Mouse (Mus musculus) stomach, embryonic 16.5 days (tissue): ENCODE measurements at regions not wholly inside any gene's neighbourhood (a gene's known extent, or its start where the extent isn't known, plus 50 kb on each side); places are given as distances from the start of the nearest gene placed in this dataset.
"Not testable (repeated sequence)": the region's sequence is repeated elsewhere in the genome, so short reads cannot be mapped to it uniquely, and the experiment has no call there.

Experiments used
- ATAC-seq: fragments of 200-750 bp; cut with Nextera tagmentation; 2 replicates; pipeline ENCODE4 v1.8.0; 2017; ENCODE audit warnings: moderate number of reproducible peaks, moderate TSS enrichment; ENCODE audit not compliant: insufficient read depth, low FRiP score
- H3K27ac ChIP-seq: fragments of 300-500 bp; sonication (generic); 2 replicates; pipeline ENCODE4 v1.5.1; 2014; ENCODE audit warnings: low read length
- H3K27me3 ChIP-seq: fragments of 300-500 bp; sonication (generic); 2 replicates; pipeline ENCODE4 v1.6.1; 2014; ENCODE audit warnings: low read length, control low read depth, mixed read lengths; ENCODE audit not compliant: control insufficient read depth, insufficient read depth
- H3K36me3 ChIP-seq: fragments of 300-500 bp; sonication (generic); 2 replicates; pipeline ENCODE4 v1.6.1; 2014; ENCODE audit warnings: low read length; ENCODE audit not compliant: control insufficient read depth, insufficient read depth
- H3K4me1 ChIP-seq: fragments of 300-500 bp; sonication (generic); 2 replicates; pipeline ENCODE4 v1.6.1; 2014; ENCODE audit warnings: low read length, control low read depth, mixed read lengths; ENCODE audit not compliant: control insufficient read depth, insufficient read depth
- H3K4me2 ChIP-seq: fragments of 300-500 bp; sonication (generic); 2 replicates; pipeline ENCODE4 v1.6.1; 2014; ENCODE audit warnings: low read depth, low read length, mixed read lengths
- H3K4me3 ChIP-seq: fragments of 300-500 bp; sonication (generic); replicated peaks from 2 replicates; pipeline ENCODE4 v1.5.1; 2014; ENCODE audit warnings: mild to moderate bottlenecking, low read length
- H3K9ac ChIP-seq: fragments of 300-500 bp; sonication (generic); 2 replicates; pipeline ENCODE4 v1.6.1; 2014; ENCODE audit warnings: low read length
- H3K9me3 ChIP-seq: fragments of 300-500 bp; sonication (generic); replicated peaks from 2 replicates; pipeline ENCODE4 v1.6.1; 2016; ENCODE audit warnings: low read length, control low read depth; ENCODE audit not compliant: control insufficient read depth
- WGBS: fragments of 180-500 bp; shearing (Covaris S2); extraction: QIAGEN DNeasy Blood & Tissue Kit; methylation state at CpG from one replicate; pipeline ENCODE4 v1.1.7; 2014; 5-methylcytosine and 5-hydroxymethylcytosine counted together

DNA sequence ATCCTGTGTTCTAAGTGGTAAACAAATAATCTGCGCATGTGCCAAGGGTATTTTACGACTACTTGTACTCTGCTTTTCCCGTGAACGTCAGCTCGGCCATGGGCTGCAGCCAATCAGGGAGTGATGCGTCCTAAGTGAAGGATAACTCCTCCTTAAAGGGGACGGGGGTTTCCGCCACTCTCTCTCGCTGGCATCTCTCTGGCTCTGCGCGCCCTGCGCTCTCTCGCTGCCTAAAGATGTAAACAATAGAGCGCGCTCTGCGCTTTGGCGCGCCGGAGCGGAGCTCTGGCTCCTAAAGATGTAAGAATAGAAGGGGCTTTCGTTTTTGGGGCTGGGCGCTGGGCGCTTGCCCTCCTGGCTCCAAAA lies 137.7 kb downstream of the Zfp619 start:
- H3K36me3 ChIP-seq, H3K27me3 ChIP-seq, H3K4me1 ChIP-seq, H3K9me3 ChIP-seq: not testable (repeated sequence)
- peak overlapping the region; percentile 67 for H3K9ac ChIP-seq
- H3K4me2 ChIP-seq: peak overlapping the region; percentile 68
- 28% methylated on average over 20 of the region's 23 CpGs for WGBS
- peak; percentile 12; the same call in 1 of the 2 replicates for ATAC-seq
- H3K27ac ChIP-seq: peak overlapping the region; percentile 52; the same call in 1 of the 2 replicates
- H3K4me3 ChIP-seq: peak overlapping the region; percentile 47

DNA sequence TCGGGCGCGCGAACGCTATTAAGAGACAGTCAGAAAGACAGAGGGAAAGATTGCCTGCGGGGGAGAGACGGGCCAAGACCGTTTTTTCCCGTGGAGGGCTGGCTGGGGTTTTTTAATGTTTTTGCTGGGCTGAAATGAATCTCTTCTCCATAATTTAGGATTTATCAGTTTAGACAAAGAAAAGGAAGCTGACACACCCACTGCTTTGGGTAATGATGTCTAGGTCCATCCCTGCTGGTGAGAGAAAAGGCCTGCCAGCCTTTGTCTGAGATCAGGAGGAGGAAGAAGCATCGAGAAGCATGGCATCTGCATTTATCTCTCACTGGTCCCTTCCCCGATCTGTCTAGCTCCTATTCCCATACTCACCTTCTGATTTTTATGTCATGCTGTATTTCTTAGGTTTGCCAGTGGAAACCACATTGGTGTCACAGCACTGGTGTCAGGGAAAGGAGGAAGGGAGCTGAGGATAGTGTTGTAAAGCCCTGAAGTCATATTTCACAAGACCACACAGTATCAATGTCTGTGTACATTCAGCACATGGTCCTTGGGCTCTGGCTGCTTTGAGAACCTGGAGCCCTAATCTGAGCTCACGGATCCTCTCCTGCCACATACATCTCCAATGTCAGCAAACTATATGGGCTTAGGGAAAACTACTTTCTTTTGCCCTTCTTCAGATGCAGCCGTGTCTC lies 138.3 kb downstream of the Zfp619 start:
- Histone ChIP-seq H3K27ac (peak overlapping the region; percentile 52), H3K36me3 (no peaks in the 10 kb centered on the region), H3K9ac (peak overlapping the region; percentile 67), H3K27me3 (no peaks in the 10 kb centered on the region), H3K9me3 (no peaks in the 10 kb centered on the region), H3K4me3 (peak overlapping the region; percentile 47), H3K4me2 (peak overlapping the region; percentile 68), H3K4me1 (no peaks in the 10 kb centered on the region)
- 31% methylated on average over 13 of the region's 13 CpGs for WGBS
- ATAC-seq: no peak

DNA sequence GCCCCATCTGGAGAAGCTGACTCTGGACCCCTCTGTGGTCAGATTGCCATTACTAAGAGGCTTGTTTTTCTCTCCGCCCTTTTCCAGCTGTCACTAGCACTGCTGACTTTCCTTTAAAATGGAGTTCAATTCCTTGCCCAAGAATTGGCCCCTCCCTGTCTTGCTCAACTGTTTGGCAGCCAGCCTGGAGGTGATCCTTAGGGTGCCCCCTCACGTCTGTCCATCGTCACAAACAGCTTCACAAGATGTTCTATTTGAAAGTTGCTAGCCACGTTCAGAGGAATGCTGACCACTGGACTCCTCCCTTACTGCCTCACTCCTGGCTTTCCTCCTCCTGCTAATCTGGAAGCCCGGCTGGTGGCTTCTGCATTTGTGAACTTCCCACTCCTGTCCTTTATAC lies 142.0 kb downstream of the Zfp619 start:
- Histone ChIP-seq H3K27ac (no peak overlapping the region), H3K4me2 (no peak overlapping the region), H3K9ac (0 out of 2 replicates have a peak overlapping the region, but pooled peaks have one; percentile 10), H3K4me1 (no peaks in the 10 kb centered on the region), H3K27me3 (no peaks in the 10 kb centered on the region), H3K9me3 (no peaks in the 10 kb centered on the region), H3K36me3 (no peaks in the 10 kb centered on the region), H3K4me3 (no peak overlapping the region)
- no peak for ATAC-seq
- WGBS: 20% methylated on average over 5 of the region's 5 CpGs

DNA sequence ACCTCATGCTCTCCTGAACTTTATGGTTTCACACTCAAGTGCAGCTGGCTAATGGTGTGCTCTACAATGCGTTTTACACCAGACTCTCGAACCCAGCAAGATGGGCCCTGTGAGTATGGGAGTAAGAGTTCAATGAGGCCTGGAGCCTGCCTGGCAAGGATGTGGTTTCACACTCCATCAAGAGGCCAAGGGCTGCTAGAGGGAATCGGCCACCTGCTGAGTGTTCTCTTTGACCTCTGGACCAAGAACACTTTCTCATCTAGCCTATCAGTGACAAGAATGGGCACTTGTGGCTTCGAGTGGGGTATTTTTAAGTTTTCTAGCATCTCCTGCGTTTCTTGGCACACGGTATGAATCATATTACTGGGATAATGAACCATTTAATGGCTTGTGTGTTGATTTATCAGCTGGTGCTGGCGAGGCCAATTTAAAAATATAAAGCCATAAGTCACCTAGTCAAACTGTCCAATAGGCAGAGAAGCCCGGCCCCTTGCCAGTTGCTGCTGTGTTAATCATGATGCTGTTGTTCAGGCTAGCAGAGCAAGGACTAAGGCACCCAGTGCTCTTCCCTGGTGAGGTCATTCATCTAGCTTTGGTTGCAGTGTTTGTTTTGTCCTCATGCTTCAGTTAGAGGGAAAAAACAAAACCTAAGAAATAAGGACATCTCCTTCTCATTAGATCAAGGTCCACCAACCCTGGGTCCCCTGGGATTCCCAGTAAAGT lies 157.7 kb downstream of the Zfp619 start:
- H3K4me3 ChIP-seq: no peak overlapping the region
- no peak overlapping the region for H3K4me2 ChIP-seq
- no peak overlapping the region for H3K27ac ChIP-seq
- 69% methylated on average over 8 of the region's 8 CpGs for whole genome bisulfite sequencing
- H3K9me3 ChIP-seq: no peaks in the 10 kb centered on the region
- no peaks in the 10 kb centered on the region for H3K27me3 ChIP-seq
- H3K9ac ChIP-seq: no peak overlapping the region
- H3K36me3 ChIP-seq: no peaks in the 10 kb centered on the region
- H3K4me1 ChIP-seq: no peaks in the 10 kb centered on the region
- ATAC-seq: no peak

DNA sequence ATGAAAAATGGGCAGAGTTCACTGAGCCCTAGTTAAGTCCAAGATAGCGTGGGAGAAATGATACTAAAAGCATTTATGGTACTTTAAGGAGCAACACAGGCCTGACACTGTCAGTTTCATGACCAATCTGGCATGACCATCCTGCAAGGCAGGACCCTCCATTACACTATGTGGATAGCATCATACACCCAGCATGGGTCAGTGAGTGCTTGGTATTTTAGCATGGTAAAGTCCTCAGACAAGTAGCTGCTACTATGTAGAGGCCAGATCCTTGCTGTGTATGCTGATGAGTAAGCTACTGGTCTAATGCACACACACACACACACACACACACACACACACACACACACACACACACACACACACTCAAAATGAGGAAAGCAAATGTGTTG lies 158.3 kb downstream of the Zfp619 start:
- no peaks in the 10 kb centered on the region for H3K9me3 ChIP-seq
- no peak overlapping the region for H3K4me2 ChIP-seq
- 74% methylated on average over 1 of the region's 1 CpGs for WGBS
- ATAC-seq: no peak
- H3K27ac ChIP-seq: no peak overlapping the region
- no peaks in the 10 kb centered on the region for H3K27me3 ChIP-seq
- no peak overlapping the region for H3K4me3 ChIP-seq
- no peak overlapping the region for H3K9ac ChIP-seq
- H3K36me3 ChIP-seq: no peaks in the 10 kb centered on the region
- H3K4me1 ChIP-seq: no peaks in the 10 kb centered on the region

DNA sequence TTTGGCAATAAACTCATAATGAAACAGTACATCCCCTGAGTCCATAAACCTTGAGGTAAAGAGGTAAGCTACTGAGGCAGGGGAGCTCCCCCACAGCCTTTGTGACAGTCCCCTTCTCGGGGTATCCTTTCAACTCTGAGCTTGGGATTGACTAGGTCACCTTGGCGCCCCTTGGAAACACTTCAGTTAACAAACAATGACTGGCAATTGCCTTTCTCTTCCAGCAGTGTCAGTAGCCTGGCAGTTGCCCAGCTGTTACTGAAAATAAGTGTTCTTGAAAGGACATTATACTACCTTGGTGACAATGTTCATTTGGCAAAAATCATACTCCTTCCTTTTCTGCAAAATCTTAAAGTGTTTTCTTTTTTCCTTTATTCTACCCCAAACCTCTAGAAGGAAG lies 162.8 kb downstream of the Zfp619 start:
- ATAC-seq: no peak
- no peak overlapping the region for H3K4me2 ChIP-seq
- no peaks in the 10 kb centered on the region for H3K9me3 ChIP-seq
- H3K36me3 ChIP-seq: no peaks in the 10 kb centered on the region
- no peaks in the 10 kb centered on the region for H3K27me3 ChIP-seq
- H3K9ac ChIP-seq: no peak overlapping the region
- no peak overlapping the region for H3K4me3 ChIP-seq
- no peaks in the 10 kb centered on the region for H3K4me1 ChIP-seq
- WGBS: 42% methylated on average over 2 of the region's 2 CpGs
- no peak overlapping the region for H3K27ac ChIP-seq

DNA sequence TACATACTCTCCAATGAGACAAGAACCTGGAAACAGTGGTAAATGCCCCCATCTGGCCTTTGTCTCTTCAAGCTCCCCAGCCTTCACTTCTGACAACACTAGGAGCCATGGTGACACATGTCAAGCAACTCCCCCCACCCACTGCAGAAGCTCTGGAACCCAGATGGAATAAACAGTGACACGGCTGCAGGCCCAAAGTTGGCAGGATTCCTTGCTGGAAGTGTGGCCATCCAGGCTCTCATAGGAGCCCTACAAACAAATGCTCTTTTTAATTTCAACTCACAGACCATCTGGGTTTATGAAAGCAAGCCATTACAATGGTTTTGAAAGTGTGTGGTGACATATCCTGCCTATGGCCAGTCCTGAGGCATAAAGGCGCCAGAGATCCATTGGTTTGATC lies 179.0 kb downstream of the Zfp619 start:
- no peak for ATAC-seq
- H3K4me2 ChIP-seq: no peak overlapping the region

DNA sequence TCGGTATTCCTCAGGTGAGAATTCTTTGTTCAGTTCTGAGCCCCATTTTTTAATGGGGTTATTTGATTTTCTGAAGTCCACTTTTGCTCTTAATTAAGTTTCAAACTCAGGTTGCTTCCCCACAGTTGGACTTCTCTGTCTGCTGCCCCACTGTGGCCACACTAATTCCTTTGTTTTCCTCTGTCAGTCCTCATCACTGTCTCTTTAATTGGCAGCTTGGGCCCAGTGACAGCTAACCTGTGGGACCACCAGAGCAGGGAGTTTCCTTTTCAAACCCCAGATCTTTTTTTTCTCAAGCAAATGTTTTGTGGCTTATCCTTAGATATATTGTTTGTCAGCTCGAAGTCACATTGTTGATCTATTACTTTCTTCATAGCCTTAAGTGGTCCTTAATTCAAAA lies 183.9 kb downstream of the Zfp619 start:
- no peaks in the 10 kb centered on the region for H3K9me3 ChIP-seq
- H3K4me3 ChIP-seq: no peak overlapping the region
- H3K4me1 ChIP-seq: no peaks in the 10 kb centered on the region
- no peaks in the 10 kb centered on the region for H3K36me3 ChIP-seq
- no peak for ATAC-seq
- H3K4me2 ChIP-seq: no peak overlapping the region
- no peaks in the 10 kb centered on the region for H3K27me3 ChIP-seq
- H3K9ac ChIP-seq: no peak overlapping the region
- H3K27ac ChIP-seq: no peak overlapping the region
- WGBS: 72% methylated on average over 2 of the region's 2 CpGs

More for the DNA sequence above, 179.0 kb downstream of the Zfp619 start:
- no peaks in the 10 kb centered on the region for H3K9me3 ChIP-seq
- no peak overlapping the region for H3K9ac ChIP-seq
- 70% methylated on average over 2 of the region's 2 CpGs for WGBS
- H3K4me1 ChIP-seq: no peaks in the 10 kb centered on the region
- no peaks in the 10 kb centered on the region for H3K27me3 ChIP-seq
- H3K4me3 ChIP-seq: no peak overlapping the region
- H3K36me3 ChIP-seq: no peaks in the 10 kb centered on the region
- no peak overlapping the region for H3K27ac ChIP-seq

DNA sequence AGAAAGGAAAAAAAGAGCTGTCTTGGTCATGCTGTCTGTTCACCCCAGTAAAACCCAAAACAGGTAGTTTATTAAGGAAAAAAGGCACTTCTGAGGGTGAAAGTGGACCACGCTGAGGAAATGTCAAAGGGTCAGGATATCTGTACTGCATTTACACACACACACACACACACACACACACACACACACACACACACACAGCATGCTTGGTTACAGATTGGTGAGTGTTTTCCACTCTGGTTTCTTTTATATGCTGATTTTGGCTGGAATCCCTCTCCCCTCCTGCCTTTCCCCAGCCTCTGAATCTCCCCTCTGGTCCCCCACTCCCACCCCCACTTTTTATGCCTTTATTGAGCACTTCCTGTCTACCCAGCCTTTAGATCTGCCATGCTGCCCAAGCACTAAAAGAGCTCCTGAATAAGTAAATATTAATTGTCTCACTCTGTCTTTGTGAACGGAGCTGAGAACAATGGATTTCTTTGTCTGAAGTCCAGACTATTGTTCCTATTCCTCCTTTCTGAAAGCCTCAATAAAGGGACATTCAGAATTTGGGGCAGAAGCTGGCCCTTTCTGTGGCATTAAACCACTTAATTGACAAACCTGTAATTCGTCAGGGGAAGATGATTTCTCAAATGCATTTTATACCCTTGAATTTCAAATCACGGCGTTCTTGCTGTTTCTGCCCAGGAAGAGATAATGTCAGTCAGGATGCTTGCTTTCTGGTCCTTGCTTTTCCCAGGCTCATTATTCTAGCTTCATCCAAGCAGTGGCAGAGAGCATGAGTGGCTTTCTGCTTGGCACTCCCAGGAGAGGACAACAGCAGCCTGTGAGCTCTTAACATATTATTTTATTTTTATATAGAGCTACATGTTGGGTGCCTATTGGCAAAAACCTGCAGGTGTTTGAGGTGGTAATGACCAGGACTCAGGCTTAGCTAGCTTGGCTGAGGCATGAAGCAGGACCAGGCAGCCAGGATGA lies 187.8 kb downstream of the Zfp619 start:
- Histone ChIP-seq H3K27ac (no peak overlapping the region), H3K4me3 (no peak overlapping the region), H3K9me3 (no peaks in the 10 kb centered on the region), H3K36me3 (no peaks in the 10 kb centered on the region), H3K4me2 (no peak overlapping the region), H3K9ac (no peak overlapping the region), H3K4me1 (no peaks in the 10 kb centered on the region), H3K27me3 (no peaks in the 10 kb centered on the region)
- no peak for ATAC-seq
- 43% methylated on average over 5 of the region's 5 CpGs for WGBS
